Mouse (Mus musculus) hindbrain, embryonic 10.5 days (tissue): Measurements from ENCODE around the gene Boll. TPM values are rescaled to one million over a fixed set of nuclear protein-coding genes. Genes with fewer than 3 reads are reported as not detected.
"Not testable (repeated sequence)": the region's sequence is repeated elsewhere in the genome, so short reads cannot be mapped to it uniquely, and the experiment has no call there.

Source experiments
- DNase-seq: peaks from one replicate; pipeline ENCODE4 v3.0.0-alpha.2; 2017; ENCODE audit warnings: low spot score
- H3K27ac ChIP-seq: fragments of 300-500 bp; sonication (generic); 2 replicates; pipeline ENCODE4 v1.5.1; 2016; ENCODE audit warnings: mild to moderate bottlenecking, moderate library complexity
- H3K27me3 ChIP-seq: fragments of 300-500 bp; sonication (generic); 2 replicates; pipeline ENCODE4 v1.6.1; 2016; ENCODE audit warnings: mild to moderate bottlenecking; ENCODE audit not compliant: poor library complexity, insufficient read depth, severe bottlenecking
- H3K36me3 ChIP-seq: fragments of 300-500 bp; sonication (generic); 2 replicates; pipeline ENCODE4 v1.6.1; 2016; ENCODE audit warnings: mild to moderate bottlenecking, moderate library complexity
- H3K4me1 ChIP-seq: fragments of 300-500 bp; sonication (generic); replicated peaks from 2 replicates; pipeline ENCODE4 v1.6.1; 2016; ENCODE audit warnings: mild to moderate bottlenecking
- H3K4me3 ChIP-seq: fragments of 300-500 bp; sonication (generic); 2 replicates; pipeline ENCODE4 v1.5.1; 2016; ENCODE audit warnings: mild to moderate bottlenecking, moderate library complexity
- H3K9me3 ChIP-seq: fragments of 300-500 bp; sonication (generic); 2 replicates; pipeline ENCODE4 v1.6.1; 2016; ENCODE audit warnings: mild to moderate bottlenecking, moderate library complexity
- WGBS: fragments of 180-500 bp; shearing (Covaris S2); methylation state at CpG from one replicate; pipeline ENCODE4 v1.1.7; 2016; 5-methylcytosine and 5-hydroxymethylcytosine counted together
- polyA plus RNA-seq: library from polyadenylated mRNA; unstranded; fragments of >200 nt; fragmentation: Nextera tagmentation; extraction: Ambion mirVana; gene quantifications from 2 replicates; pipeline ENCODE4 v1.2.1, GENCODE M21; 2016

Gene Boll
- polyA plus RNA-seq, 1 experiment from 2014 or later = 0.17 TPM

DNA sequence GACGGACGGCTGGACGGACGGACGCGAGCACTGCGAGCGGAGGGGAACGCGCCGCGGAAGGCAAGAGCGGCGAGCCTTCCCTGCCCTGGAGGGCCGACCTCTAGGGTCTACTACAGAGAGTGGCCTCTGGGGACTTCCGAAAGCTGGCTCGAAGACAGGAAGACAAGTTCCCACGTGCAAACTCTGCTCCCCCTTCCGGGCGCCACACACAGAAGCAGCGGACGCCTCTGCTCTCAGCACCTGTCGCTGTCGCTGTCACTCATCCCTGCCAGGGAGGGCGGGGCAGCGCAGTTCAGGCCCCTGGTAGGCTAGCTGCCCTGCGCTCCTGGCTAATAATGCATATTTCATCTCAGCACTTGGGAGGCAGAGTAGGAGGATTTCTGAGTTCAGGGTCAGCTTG is 317 bp upstream of the Boll start:
- H3K27ac ChIP-seq = peak overlapping the region; percentile 66
- H3K9me3 ChIP-seq = peaks cover 10% of the 10 kb centered on the region
- peaks cover 34% of the 10 kb centered on the region for H3K27me3 ChIP-seq
- WGBS = 3% methylated on average over 27 of the region's 27 CpGs
- peak; percentile 70 for DNase-seq
- peak overlapping the region; percentile 57 for H3K4me3 ChIP-seq
- peaks cover 12% of the 10 kb centered on the region for H3K4me1 ChIP-seq
- H3K36me3 ChIP-seq = no peaks in the 10 kb centered on the region

DNA sequence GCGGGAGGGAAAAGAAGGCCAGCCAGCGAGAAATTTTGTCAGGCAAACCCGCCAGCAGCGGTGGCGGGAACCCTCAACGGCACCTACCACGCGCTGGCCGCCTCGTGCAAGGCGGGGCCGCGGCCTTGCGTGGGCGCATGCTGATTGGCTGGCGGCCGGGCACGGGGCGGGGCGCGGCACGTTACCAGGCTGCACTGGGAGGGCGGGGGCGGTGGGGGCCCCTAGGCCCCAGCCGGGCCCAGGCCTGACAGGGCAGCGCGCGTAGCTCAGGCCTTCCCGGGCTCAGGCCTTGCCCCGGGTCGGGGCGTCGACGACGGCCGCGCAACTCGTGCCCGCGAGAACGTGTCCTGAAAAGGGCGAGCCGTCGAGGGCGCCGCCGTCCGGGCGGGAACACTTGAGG is 635 bp downstream of the Boll start:
- Histone ChIP-seq H3K4me3 (peak overlapping the region; percentile 57), H3K36me3 (no peaks in the 10 kb centered on the region), H3K4me1 (peaks cover 12% of the 10 kb centered on the region), H3K27me3 (peaks cover 34% of the 10 kb centered on the region), H3K27ac (no peak overlapping the region), H3K9me3 (peaks cover 10% of the 10 kb centered on the region)
- 47% methylated on average over 48 of the region's 49 CpGs for WGBS
- no peak for DNase-seq

DNA sequence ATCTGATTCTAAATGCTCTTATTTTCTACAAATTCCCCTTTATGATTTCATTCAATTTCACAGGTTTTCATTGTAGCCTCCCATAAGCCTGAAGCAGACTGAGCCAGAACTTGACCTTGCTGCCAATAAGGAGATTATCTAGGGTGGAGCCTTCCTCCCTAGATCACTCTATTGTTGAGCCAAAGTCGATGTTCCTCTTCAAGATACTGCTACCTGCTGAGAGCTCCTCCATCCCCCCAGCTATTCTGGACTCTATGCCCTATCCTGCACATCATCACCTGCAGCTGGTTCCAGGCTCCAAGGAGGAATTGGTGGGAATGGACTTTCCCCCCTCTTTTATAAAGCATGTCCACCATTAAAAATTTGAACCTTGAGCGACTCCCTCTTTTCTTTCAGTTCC is 11.4 kb downstream of the Boll start:
- 74% methylated on average over 2 of the region's 2 CpGs for WGBS
- not testable (repeated sequence) for H3K9me3 ChIP-seq, DNase-seq, H3K4me3 ChIP-seq, H3K27me3 ChIP-seq, H3K4me1 ChIP-seq, H3K27ac ChIP-seq, H3K36me3 ChIP-seq

DNA sequence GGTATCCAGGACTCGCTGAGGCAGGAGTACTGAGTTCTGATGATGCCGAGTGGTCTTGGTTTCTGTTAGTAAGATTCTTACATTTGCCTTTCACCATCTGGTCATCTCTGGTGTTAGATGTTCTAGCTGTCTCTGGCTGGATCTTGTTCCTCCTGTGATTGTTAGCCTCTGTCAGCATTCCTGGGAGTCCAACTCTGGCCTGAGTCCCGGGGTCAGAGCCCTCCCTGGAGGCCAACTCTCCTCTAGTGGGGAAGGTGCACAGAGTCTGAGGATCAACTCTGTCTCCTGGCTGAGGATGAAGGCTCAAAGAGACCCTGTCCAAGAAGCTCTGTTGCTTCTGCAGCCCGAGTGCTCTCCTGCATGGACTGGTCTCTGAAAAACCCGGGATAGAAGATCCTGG is 37.8 kb downstream of the Boll start:
- H3K36me3 ChIP-seq, H3K4me3 ChIP-seq, H3K27me3 ChIP-seq, H3K9me3 ChIP-seq, H3K4me1 ChIP-seq, DNase-seq, H3K27ac ChIP-seq: not testable (repeated sequence)
- 90% methylated on average over 5 of the region's 5 CpGs for WGBS

DNA sequence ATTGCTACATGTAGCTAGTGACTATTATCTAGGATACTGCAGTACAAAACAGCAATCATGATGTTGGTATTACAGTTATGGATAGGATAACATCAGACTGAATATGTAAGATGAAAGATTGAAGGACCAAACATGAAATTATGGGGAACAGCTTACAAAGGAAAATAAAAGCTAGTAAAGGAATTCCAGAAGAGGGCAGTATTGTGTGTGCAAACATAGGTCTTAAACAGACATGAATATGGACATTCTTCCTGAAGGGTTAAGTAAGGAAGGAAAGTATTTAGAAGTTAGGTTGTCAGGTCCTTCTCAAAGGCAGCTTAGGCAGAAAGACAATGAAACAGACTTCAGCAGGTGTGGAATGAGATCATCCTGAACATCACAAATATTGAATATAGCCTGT is 62.2 kb downstream of the Boll start:
- no peak overlapping the region for H3K27ac ChIP-seq
- H3K36me3 ChIP-seq = no peaks in the 10 kb centered on the region
- H3K27me3 ChIP-seq = no peaks in the 10 kb centered on the region
- DNase-seq = no peak
- H3K4me1 ChIP-seq = no peaks in the 10 kb centered on the region
- no peak overlapping the region for H3K4me3 ChIP-seq
- H3K9me3 ChIP-seq = peaks cover 9% of the 10 kb centered on the region; the same call in 1 of the 2 replicates

DNA sequence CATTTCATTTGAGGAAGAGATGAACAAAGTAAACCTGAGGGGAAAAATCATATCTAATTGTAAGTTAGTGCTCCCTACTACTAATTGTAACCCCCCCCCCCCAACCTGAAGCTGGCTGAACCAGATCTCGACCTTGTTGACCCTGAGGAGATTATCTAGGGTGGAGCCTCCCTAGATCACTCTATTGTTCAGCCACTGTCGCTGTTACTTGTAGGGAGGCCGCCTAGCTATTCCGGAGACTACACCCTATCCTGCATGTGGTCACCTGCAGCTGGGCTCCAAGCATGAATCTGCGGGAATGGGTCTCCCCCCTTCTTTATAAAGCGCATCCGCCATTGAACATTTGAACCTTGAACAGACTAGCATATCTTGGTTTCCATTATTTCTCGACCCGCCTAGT is 84.2 kb downstream of the Boll start:
- Histone ChIP-seq H3K27ac (no peak overlapping the region), H3K9me3 (no peaks in the 10 kb centered on the region), H3K27me3 (no peaks in the 10 kb centered on the region), H3K4me1 (no peaks in the 10 kb centered on the region), H3K4me3 (no peak overlapping the region), H3K36me3 (no peaks in the 10 kb centered on the region)
- DNase-seq = no peak
- 74% methylated on average over 9 of the region's 9 CpGs for WGBS

DNA sequence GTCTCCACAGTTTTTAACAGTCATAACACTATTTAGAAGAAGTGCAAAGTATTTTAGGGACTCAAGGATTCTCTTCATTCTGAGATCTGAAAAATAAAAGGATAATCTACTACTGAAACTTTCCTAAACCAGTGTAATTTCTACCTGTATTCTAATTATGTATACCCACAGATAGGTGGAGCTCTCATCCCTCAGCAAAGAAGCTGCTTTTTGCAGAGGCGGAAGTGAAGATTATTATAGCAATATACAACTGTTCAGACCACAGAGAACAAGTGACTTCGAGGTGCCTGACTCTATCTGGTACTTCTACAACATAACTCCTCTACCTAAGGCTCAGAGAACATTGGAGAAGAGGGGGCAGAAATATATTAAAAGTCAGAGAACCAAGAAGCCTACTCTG is 97.8 kb downstream of the Boll start:
- Histone ChIP-seq H3K27me3 (no peaks in the 10 kb centered on the region), H3K9me3 (no peaks in the 10 kb centered on the region), H3K4me3 (no peak overlapping the region), H3K27ac (no peak overlapping the region), H3K4me1 (no peaks in the 10 kb centered on the region), H3K36me3 (no peaks in the 10 kb centered on the region)
- DNase-seq = no peak
- 68% methylated on average over 2 of the region's 2 CpGs for WGBS

DNA sequence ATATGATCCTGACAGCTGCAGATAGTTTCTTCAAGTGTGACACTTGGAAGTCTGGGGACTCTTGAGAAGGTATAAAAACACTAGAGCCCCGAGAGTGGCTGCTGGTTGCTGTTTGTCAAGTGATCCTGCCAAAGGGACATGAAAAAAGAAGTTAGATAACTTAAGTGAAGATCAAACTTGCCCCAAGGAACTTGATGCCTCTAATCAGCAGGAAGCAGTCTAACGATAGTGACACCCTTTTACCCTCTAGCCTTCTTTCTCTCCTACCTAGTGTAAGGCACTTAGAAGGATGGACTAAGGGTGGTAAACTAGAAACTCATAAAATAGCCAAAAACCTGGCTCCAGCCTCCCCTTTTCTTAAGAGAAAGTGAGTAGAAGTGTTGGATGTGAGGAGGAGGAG is 98.9 kb downstream of the Boll start:
- Histone ChIP-seq H3K4me1 (no peaks in the 10 kb centered on the region), H3K36me3 (no peaks in the 10 kb centered on the region), H3K27ac (no peak overlapping the region), H3K9me3 (no peaks in the 10 kb centered on the region), H3K27me3 (no peaks in the 10 kb centered on the region), H3K4me3 (no peak overlapping the region)
- DNase-seq = no peak
- 69% methylated on average over 2 of the region's 2 CpGs for WGBS

DNA sequence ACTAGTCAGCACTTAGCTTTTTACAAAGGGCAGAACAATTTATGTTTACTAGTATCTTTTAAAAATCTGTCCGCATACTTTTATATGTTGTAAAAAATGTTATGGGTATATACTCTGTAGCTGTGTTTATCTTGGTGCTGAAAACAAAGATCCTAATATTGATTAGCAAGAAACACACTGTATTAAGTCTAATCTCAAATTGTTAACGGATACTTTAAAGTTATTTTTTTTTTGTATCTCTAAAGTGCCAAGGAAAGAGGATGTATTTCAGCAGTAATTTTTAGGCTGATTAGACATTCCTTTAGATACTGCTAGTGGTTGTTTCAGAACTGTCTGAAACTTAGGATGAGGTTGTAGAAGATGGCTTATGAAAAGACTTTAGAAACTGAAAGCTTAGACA is 116.9 kb downstream of the Boll start:
- Histone ChIP-seq H3K9me3 (no peaks in the 10 kb centered on the region), H3K36me3 (0 out of 2 replicates have a peak, but pooled peaks cover 5% of the 10 kb centered on the region), H3K4me1 (no peaks in the 10 kb centered on the region), H3K4me3 (no peak overlapping the region), H3K27ac (no peak overlapping the region), H3K27me3 (no peaks in the 10 kb centered on the region)
- 86% methylated on average over 2 of the region's 2 CpGs for WGBS
- no peak for DNase-seq

DNA sequence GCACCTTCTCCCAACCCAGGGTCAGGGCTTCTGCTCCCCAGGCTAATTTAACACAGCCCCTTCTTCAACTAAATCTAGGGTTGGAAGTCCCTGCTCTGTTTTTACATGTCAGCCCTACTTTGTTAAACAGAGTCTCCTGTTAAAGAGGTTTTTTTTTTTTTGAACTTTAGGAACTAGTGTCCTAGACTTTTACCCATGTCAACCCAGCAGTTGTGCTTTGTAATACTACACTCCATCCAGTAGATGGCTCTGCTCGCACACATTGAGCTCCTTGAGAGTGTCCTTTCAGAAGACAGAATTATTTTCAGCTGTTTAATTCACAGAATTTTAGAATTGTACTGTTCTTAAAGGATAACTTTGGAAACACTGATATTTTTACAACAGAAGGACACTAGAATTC is 124.0 kb downstream of the Boll start:
- H3K4me3 ChIP-seq = peak overlapping the region; percentile 73
- no peak for DNase-seq
- 5% methylated on average over 1 of the region's 1 CpGs for WGBS

DNA sequence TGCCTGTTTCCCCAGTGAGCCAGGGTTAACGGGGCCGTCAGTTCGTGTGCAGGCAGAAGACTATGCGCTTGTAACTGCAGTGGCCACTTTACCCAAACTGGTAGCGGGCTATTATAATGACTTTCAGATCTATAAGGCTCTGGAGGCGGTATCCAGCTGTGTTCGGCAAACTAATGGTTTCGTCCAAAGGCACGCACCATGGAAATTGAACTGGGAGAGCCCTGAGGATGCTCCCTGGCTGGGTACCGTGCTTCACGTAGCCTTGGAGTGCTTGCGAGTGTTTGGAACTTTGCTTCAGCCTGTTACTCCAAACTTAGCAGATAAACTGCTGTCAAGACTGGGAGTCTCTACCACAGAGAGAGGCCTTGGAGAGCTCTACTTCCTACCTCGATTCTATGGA is 124.8 kb downstream of the Boll start:
- H3K4me3 ChIP-seq = peak overlapping the region; percentile 73
- no peak for DNase-seq
- no peaks in the 10 kb centered on the region for H3K9me3 ChIP-seq
- peaks cover 36% of the 10 kb centered on the region for H3K4me1 ChIP-seq
- H3K27ac ChIP-seq = peak overlapping the region; percentile 86; the same call in 1 of the 2 replicates
- no peaks in the 10 kb centered on the region for H3K27me3 ChIP-seq
- 32% methylated on average over 13 of the region's 13 CpGs for WGBS
- peaks cover 5% of the 10 kb centered on the region; the same call in 1 of the 2 replicates for H3K36me3 ChIP-seq

More for the DNA sequence above, 124.0 kb downstream of the Boll start:
- Histone ChIP-seq H3K27me3 (no peaks in the 10 kb centered on the region), H3K27ac (no peak overlapping the region), H3K4me1 (peaks cover 36% of the 10 kb centered on the region), H3K9me3 (no peaks in the 10 kb centered on the region), H3K36me3 (peaks cover 5% of the 10 kb centered on the region; the same call in 1 of the 2 replicates)

DNA sequence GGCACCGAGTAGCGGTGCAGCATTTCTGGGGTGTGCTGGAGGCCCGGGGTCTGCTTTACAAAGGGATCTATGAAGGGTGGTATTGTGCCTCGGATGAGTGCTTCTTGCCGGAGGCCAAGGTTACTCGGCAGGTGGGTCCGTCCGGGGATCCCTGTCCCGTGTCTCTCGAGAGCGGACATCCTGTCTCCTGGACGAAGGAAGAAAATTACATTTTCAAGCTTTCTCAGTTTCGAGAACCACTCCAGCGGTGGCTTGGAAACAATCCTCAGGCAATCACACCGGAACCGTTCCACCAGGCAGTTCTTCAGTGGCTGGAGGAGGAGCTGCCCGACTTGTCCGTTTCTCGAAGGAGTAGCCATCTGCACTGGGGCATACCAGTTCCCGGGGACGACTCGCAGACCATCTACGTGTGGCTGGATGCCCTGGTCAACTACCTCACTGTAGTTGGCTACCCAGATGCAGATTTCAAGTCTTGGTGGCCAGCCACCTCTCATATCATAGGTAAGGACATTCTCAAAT is 125.6 kb downstream of the Boll start:
- Histone ChIP-seq H3K9me3 (no peaks in the 10 kb centered on the region), H3K4me3 (peak overlapping the region; percentile 73), H3K4me1 (peaks cover 36% of the 10 kb centered on the region), H3K27me3 (no peaks in the 10 kb centered on the region), H3K36me3 (peaks cover 5% of the 10 kb centered on the region; the same call in 1 of the 2 replicates), H3K27ac (peak overlapping the region; percentile 86)
- under 1% methylated on average over 23 of the region's 23 CpGs for WGBS
- DNase-seq = peak; percentile 43

DNA sequence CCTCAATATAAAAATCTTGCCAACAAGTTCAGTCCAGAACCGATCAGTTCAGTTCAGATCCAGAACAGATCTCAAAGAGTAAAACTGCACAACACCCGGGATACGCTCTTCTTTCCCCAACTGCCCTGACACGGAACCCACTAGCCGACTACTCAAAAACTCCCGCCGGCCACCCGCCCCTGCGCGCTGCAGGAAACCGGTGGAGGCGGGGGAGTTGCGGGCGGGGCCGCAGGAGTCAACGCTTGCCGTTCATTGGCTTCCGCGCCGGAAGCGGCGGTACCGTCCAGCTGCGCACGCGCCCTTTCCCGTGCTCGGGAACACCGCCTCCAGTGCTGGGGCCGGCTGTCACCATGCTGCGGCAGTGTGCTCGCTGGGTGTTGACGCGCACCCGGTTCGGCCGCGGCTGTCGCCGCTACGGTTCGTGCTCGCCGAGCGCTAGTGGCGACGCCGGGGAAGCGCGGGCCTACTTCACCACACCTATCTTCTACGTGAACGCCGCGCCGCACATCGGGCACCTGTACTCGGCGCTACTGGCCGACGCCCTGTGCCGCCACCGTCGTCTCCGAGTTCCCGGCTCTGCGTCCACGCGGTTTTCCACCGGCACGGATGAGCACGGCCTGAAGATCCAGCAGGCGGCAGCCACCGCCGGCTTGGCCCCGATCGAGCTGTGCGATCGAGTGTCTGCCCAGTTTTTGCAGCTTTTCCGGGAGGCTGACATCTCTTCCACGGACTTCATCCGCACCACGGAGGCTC is 126.2 kb downstream of the Boll start, which contains the start of gene Mars2:
Mars2 (plus strand) TSS at position 288 of the 753 bp plus-strand sequence.
- H3K27me3 ChIP-seq = no peaks in the 10 kb centered on the region
- no peaks in the 10 kb centered on the region for H3K9me3 ChIP-seq
- DNase-seq = peak; percentile 96
- peaks cover 36% of the 10 kb centered on the region for H3K4me1 ChIP-seq
- peak within 1 kb of the TSS; percentile 73 for H3K4me3 ChIP-seq
- peaks cover under 1% of the 10 kb centered on the region; the same call in 1 of the 2 replicates for H3K36me3 ChIP-seq
- H3K27ac ChIP-seq = peak within 1 kb of the TSS; percentile 86
- WGBS = under 1% methylated on average over 82 of the region's 82 CpGs
